Mouse (Mus musculus) MEL (cell line): ENCODE data around the gene Hoxd4. TPM values are rescaled to one million over a fixed set of nuclear protein-coding genes. Genes with fewer than 3 reads are reported as not detected.

Experiments used
- DNase-seq: peaks from one replicate; pipeline ENCODE4 v3.0.0; 2011; ENCODE audit warnings: low read depth, low spot score
- H3K27ac ChIP-seq: 2 replicates; pipeline ENCODE4 v1.5.1; 2012; ENCODE audit warnings: low read depth, mild to moderate bottlenecking, control low read depth, low read length, moderate library complexity; ENCODE audit not compliant: control insufficient read depth
- H3K27me3 ChIP-seq, 2 experiments: fragments of 150-350 bp in 1 of 2; sonication (generic) in 1 of 2; 2 replicates each; pipeline ENCODE4 v1.6.1; 2012; ENCODE audit warnings: low read length in 2 of 2, mild to moderate bottlenecking in 2 of 2, improper control_type of control experiment in 1 of 2, moderate library complexity in 1 of 2; ENCODE audit not compliant: insufficient read depth in 2 of 2, control insufficient read depth in 1 of 2
- H3K36me3 ChIP-seq, 2 experiments: 2 replicates each; pipeline ENCODE4 v1.6.1; 2012 to 2014; ENCODE audit warnings: low read length in 2 of 2, improper control_type of control experiment in 1 of 2, inconsistent platforms in 1 of 2, mild to moderate bottlenecking in 1 of 2; ENCODE audit not compliant: insufficient read depth in 2 of 2, control insufficient read depth in 1 of 2
- H3K4me1 ChIP-seq, 2 experiments: fragments of 150-350 bp in 1 of 2; sonication (generic) in 1 of 2; 2 replicates each; pipeline ENCODE4 v1.6.1; 2012; ENCODE audit warnings: low read length in 2 of 2, improper control_type of control experiment in 1 of 2, mild to moderate bottlenecking in 1 of 2; ENCODE audit not compliant: insufficient read depth in 2 of 2, control insufficient read depth in 1 of 2
- H3K4me3 ChIP-seq, 2 experiments: fragments of 150-350 bp in 1 of 2; sonication (generic) in 1 of 2; 2 replicates each; pipeline ENCODE4 v1.5.1; 2012; ENCODE audit warnings: low read depth in 2 of 2, low read length in 2 of 2, mild to moderate bottlenecking in 2 of 2, moderate library complexity in 2 of 2, control low read depth in 1 of 2, improper control_type of control experiment in 1 of 2; ENCODE audit not compliant: control insufficient read depth in 1 of 2, insufficient read depth in 1 of 2
- H3K79me2 ChIP-seq: 2 replicates; pipeline ENCODE4 v1.6.1; 2012; ENCODE audit warnings: mild to moderate bottlenecking, low read length, moderate library complexity; ENCODE audit not compliant: control insufficient read depth, poor library complexity, insufficient read depth
- H3K9ac ChIP-seq: 2 replicates; pipeline ENCODE4 v1.6.1; 2012; ENCODE audit warnings: low read depth, mild to moderate bottlenecking, control low read depth, low read length, moderate library complexity; ENCODE audit not compliant: control insufficient read depth, poor library complexity, severe bottlenecking
- H3K9me3 ChIP-seq: fragments of 150-350 bp; sonication (generic); replicated peaks from 2 replicates; pipeline ENCODE4 v1.6.1; 2012; ENCODE audit warnings: mild to moderate bottlenecking, low read length, improper control_type of control experiment, moderate library complexity; ENCODE audit not compliant: insufficient read depth
- CHD1 ChIP-seq: IDR thresholded peaks from 2 replicates; pipeline ENCODE4 v1.6.1; 2012; ENCODE audit warnings: low read depth, mild to moderate bottlenecking, inconsistent platforms, low read length, improper control_type of control experiment
- CTCF ChIP-seq, 3 experiments: IDR thresholded peaks in 2 of 3; conservative IDR thresholded peaks in 1 of 3; 2 replicates each; pipeline ENCODE4 v1.5.1; 2011 to 2012; ENCODE audit warnings: low read length in 3 of 3, low read depth in 2 of 3, mild to moderate bottlenecking in 2 of 3, improper control_type of control experiment in 1 of 3, inconsistent platforms in 1 of 3, mixed read lengths in 1 of 3, moderate library complexity in 1 of 3; ENCODE audit not compliant: control insufficient read depth in 1 of 3, insufficient read depth in 1 of 3, poor library complexity in 1 of 3, severe bottlenecking in 1 of 3
- E2F4 ChIP-seq: IDR thresholded peaks from 2 replicates; pipeline ENCODE4 v1.6.1; 2011; ENCODE audit warnings: low read depth, low read length, improper control_type of control experiment, borderline replicate concordance
- ELF1 ChIP-seq: IDR thresholded peaks from 2 replicates; pipeline ENCODE4 v1.6.1; 2014; ENCODE audit warnings: low read depth, mild to moderate bottlenecking, inconsistent platforms, low read length, improper control_type of control experiment, moderate library complexity
- EP300 ChIP-seq, 2 experiments: IDR thresholded peaks; 2 replicates each; pipeline ENCODE4 v1.6.1; 2011; ENCODE audit warnings: improper control_type of control experiment in 2 of 2, low read length in 2 of 2, low read depth in 1 of 2, mild to moderate bottlenecking in 1 of 2
- JUND ChIP-seq: IDR thresholded peaks from 2 replicates; pipeline ENCODE4 v1.6.1; 2011; ENCODE audit warnings: low read depth, mild to moderate bottlenecking, improper control_type of control experiment, low read length
- MAFK ChIP-seq: IDR thresholded peaks from 2 replicates; pipeline ENCODE4 v1.6.1; 2011; ENCODE audit warnings: low read depth, mild to moderate bottlenecking, low read length, improper control_type of control experiment, borderline replicate concordance
- MAX ChIP-seq: IDR thresholded peaks from 2 replicates; pipeline ENCODE4 v1.6.1; 2011; ENCODE audit warnings: low read length, improper control_type of control experiment
- MAZ ChIP-seq: IDR thresholded peaks from 2 replicates; pipeline ENCODE4 v1.6.1; 2012; ENCODE audit warnings: low read depth, mild to moderate bottlenecking, inconsistent platforms, low read length, improper control_type of control experiment
- MEF2A ChIP-seq: IDR thresholded peaks from 2 replicates; pipeline ENCODE4 v1.6.1; 2014; ENCODE audit warnings: low read depth, mild to moderate bottlenecking, inconsistent platforms, low read length, improper control_type of control experiment; ENCODE audit not compliant: poor library complexity, insufficient replicate concordance, severe bottlenecking; ENCODE audit errors: extremely low read depth
- MYB ChIP-seq: IDR thresholded peaks from 2 replicates; pipeline ENCODE4 v1.6.1; 2011; ENCODE audit warnings: mild to moderate bottlenecking, low read depth, low read length, improper control_type of control experiment
- MYC ChIP-seq: IDR thresholded peaks from 2 replicates; pipeline ENCODE4 v1.6.1; 2011; ENCODE audit warnings: low read depth, mild to moderate bottlenecking, low read length, improper control_type of control experiment, moderate library complexity
- NELFE ChIP-seq: IDR thresholded peaks from 2 replicates; pipeline ENCODE4 v1.6.1; 2011; ENCODE audit warnings: low read depth, low read length, improper control_type of control experiment
- NRF1 ChIP-seq: IDR thresholded peaks from 2 replicates; pipeline ENCODE4 v1.6.1; 2014; ENCODE audit warnings: low read depth, mild to moderate bottlenecking, inconsistent platforms, low read length, improper control_type of control experiment, moderate library complexity; ENCODE audit not compliant: poor library complexity, insufficient read depth, severe bottlenecking
- POLR2A ChIP-seq, 2 experiments: IDR thresholded peaks; 2 replicates each; pipeline ENCODE4 v1.6.1; 2011 to 2012; ENCODE audit warnings: low read length in 2 of 2, mild to moderate bottlenecking in 2 of 2, control low read depth in 1 of 2, improper control_type of control experiment in 1 of 2, low read depth in 1 of 2, moderate library complexity in 1 of 2; ENCODE audit not compliant: control insufficient read depth in 1 of 2, insufficient read depth in 1 of 2, poor library complexity in 1 of 2
- POLR2AphosphoS2 ChIP-seq: IDR thresholded peaks from 2 replicates; pipeline ENCODE4 v1.6.1; 2011; ENCODE audit warnings: low read length, improper control_type of control experiment
- RAD21 ChIP-seq: IDR thresholded peaks from 2 replicates; pipeline ENCODE4 v1.6.1; 2011; ENCODE audit warnings: mild to moderate bottlenecking, low read depth, low read length, improper control_type of control experiment
- RCOR1 ChIP-seq: IDR thresholded peaks from 2 replicates; pipeline ENCODE4 v1.6.1; 2012; ENCODE audit warnings: low read depth, mild to moderate bottlenecking, inconsistent platforms, low read length, improper control_type of control experiment
- SIN3A ChIP-seq: IDR thresholded peaks from 2 replicates; pipeline ENCODE4 v1.6.1; 2012; ENCODE audit warnings: low read length, improper control_type of control experiment, inconsistent platforms
- SMC3 ChIP-seq: IDR thresholded peaks from 2 replicates; pipeline ENCODE4 v1.6.1; 2011; ENCODE audit warnings: low read depth, low read length, improper control_type of control experiment
- TBP ChIP-seq: IDR thresholded peaks from 2 replicates; pipeline ENCODE4 v1.8.0; 2011; ENCODE audit warnings: low read depth, low read length, improper control_type of control experiment
- TCF12 ChIP-seq: IDR thresholded peaks from 2 replicates; pipeline ENCODE4 v1.6.1; 2014; ENCODE audit warnings: low read depth, mild to moderate bottlenecking, inconsistent platforms, low read length, improper control_type of control experiment, moderate library complexity
- UBTF ChIP-seq: IDR thresholded peaks from 2 replicates; pipeline ENCODE4 v1.6.1; 2012; ENCODE audit warnings: low read depth, mild to moderate bottlenecking, inconsistent platforms, low read length, improper control_type of control experiment, moderate library complexity, borderline replicate concordance; ENCODE audit not compliant: insufficient read depth
- ZC3H11A ChIP-seq: IDR thresholded peaks from 2 replicates; pipeline ENCODE4 v1.6.1; 2012; ENCODE audit warnings: low read depth, mild to moderate bottlenecking, inconsistent platforms, low read length, improper control_type of control experiment
- ZKSCAN1 ChIP-seq: IDR thresholded peaks from 2 replicates; pipeline ENCODE4 v1.6.1; 2012; ENCODE audit warnings: low read depth, mild to moderate bottlenecking, inconsistent platforms, low read length, improper control_type of control experiment, moderate library complexity
- ZMIZ1 ChIP-seq: IDR thresholded peaks from 2 replicates; pipeline ENCODE4 v1.6.1; 2012; ENCODE audit warnings: low read depth, mild to moderate bottlenecking, inconsistent platforms, low read length, improper control_type of control experiment, moderate library complexity
- polyA plus RNA-seq, 2 experiments: library from polyadenylated mRNA; stranded (reverse) in 1 of 2; unstranded in 1 of 2; fragments of >175 nt in 1 of 2; fragments of >200 nt in 1 of 2; gene quantifications; 2 replicates each; pipeline versions ENCODE4 v1.2.1 to v1.2.4; 2012; ENCODE audit warnings: low replicate concordance in 2 of 2, low read depth in 1 of 2; ENCODE audit not compliant: insufficient read length in 2 of 2, insufficient read depth in 1 of 2, missing spikeins in 1 of 2
- total RNA-seq: library from RNA; depleted of rRNA; stranded (reverse); fragments of 300-350 nt; gene quantifications from 2 replicates; pipeline ENCODE4 v1.2.3, GENCODE M21; 2012

Hoxd4 gene
- total and polyA plus RNA-seq, 3 experiments = not detected

GRCm38 (mm10) chr2:74724244-74725015 lies 12.7 kb downstream of the Hoxd4 start:
- Histone ChIP-seq H3K4me3 (no peak overlapping the region), H3K9ac (no peak overlapping the region), H3K79me2 (no peaks in the 10 kb centered on the region), H3K4me1 (no peaks in the 10 kb centered on the region), H3K27me3 (no peaks in the 10 kb centered on the region; a peak in 1 of 4 replicates), H3K27ac (no peak overlapping the region), H3K9me3 (no peaks in the 10 kb centered on the region), H3K36me3 (no peaks in the 10 kb centered on the region)
- TF ChIP-seq MAFK (no peak), MAZ (no peak), MYB (no peak), CHD1 (no peak), RAD21 (no peak), JUND (no peak), UBTF (no peak), RCOR1 (no peak), ZKSCAN1 (no peak), ZC3H11A (no peak), E2F4 (no peak), ELF1 (no peak), POLR2AphosphoS2 (no peak), EP300 (IDR thresholded peaks at IDR 0.05; ENCODE audit: low read depth in 1 of 2, low read length in 2 of 2) (no peak), TCF12 (no peak), MAX (no peak)
- peak; percentile 34 for DNase-seq

- Histone ChIP-seq H3K27ac (no peak overlapping the region), H3K79me2 (no peaks in the 10 kb centered on the region), H3K9me3 (no peaks in the 10 kb centered on the region), H3K27me3 (peaks cover 0 to 1% of the 10 kb centered on the region in 2 experiments; a peak in 2 of 4 replicates), H3K4me1 (no peaks in the 10 kb centered on the region), H3K36me3 (no peaks in the 10 kb centered on the region), H3K9ac (no peak overlapping the region), H3K4me3 (no peak overlapping the region)
- no peak for DNase-seq
- TF ChIP-seq SIN3A (no peak), ELF1 (no peak), SMC3 (no peak), EP300 (IDR thresholded peaks at IDR 0.05; ENCODE audit: low read depth in 1 of 2, low read length in 2 of 2) (no peak), POLR2A (IDR thresholded peaks at IDR 0.05; ENCODE audit: control insufficient read depth in 1 of 2, insufficient read depth in 1 of 2, low read depth in 1 of 2, low read length in 2 of 2, poor library complexity in 1 of 2) (no peak), MEF2A (no peak), MAZ (no peak), CHD1 (no peak), ZMIZ1 (no peak), NELFE (no peak), TBP (no peak), MYC (no peak), JUND (no peak), MAX (no peak), NRF1 (no peak), CTCF (IDR thresholded peaks at IDR 0.05 in 2 of 3, conservative IDR thresholded peaks at IDR 0.05 in 1 of 3; ENCODE audit: control insufficient read depth in 1 of 3, insufficient read depth in 1 of 3, low read depth in 2 of 3, low read length in 3 of 3, poor library complexity in 1 of 3, severe bottlenecking in 1 of 3) (no peak), POLR2AphosphoS2 (no peak)
These were observed 13.4 kb downstream of the Hoxd4 start for GRCm38 (mm10) chr2:74725171-74725570.
